Mouse (Mus musculus): ENCODE measurements around the gene Cacnb4. TPM values are rescaled to one million over a fixed set of nuclear protein-coding genes. Genes with fewer than 3 reads are reported as not detected.

The Cacnb4 gene
- polyA plus RNA-seq, 1 experiment: 0.01 TPM

DNA sequence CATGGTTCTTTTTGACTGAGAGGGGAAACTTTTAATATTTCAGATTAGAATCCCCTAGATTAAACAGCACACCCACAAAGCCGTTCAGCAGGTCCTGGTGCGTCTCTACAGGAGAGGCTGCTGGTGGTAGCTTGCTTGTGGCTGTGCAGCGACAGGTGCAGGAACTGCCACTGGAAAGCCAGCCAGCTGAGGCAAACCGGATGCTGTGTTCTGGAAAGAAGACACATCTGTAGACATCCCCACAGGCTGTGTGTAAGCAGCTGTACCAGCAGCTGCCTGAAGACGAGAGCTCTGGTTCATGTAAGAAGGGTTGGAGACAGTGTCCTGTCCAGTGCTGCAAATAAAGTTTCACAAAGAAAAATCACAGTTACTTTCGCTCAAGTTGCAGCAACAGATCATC is 18.0 kb upstream of the Cacnb4 start:
- H3K4me2 ChIP-seq (ENCODE audit: low read depth): no peak overlapping the region
- TF ChIP-seq CEBPB (IDR thresholded peaks at IDR 0.05; ENCODE audit: insufficient read depth, poor library complexity, severe bottlenecking) (no peak), TCF12 (IDR thresholded peaks at IDR 0.05; ENCODE audit: insufficient read depth, poor library complexity, severe bottlenecking) (no peak), MYOG (IDR thresholded peaks at IDR 0.05; ENCODE audit: control insufficient read depth in 1 of 3, insufficient read depth in 1 of 3, insufficient read length in 2 of 3, low read depth in 2 of 3) (no peak), SRF (IDR thresholded peaks at IDR 0.05; ENCODE audit: control insufficient read depth, insufficient read length, low read depth) (no peak), MYOD1 (IDR thresholded peaks at IDR 0.05; ENCODE audit: control insufficient read depth in 1 of 3, insufficient read length in 2 of 3, low read depth in 2 of 3) (no peak), REST (IDR thresholded peaks at IDR 0.05; ENCODE audit: insufficient read depth, insufficient read length) (no peak), MAX (IDR thresholded peaks at IDR 0.05; ENCODE audit: low read depth) (no peak), POLR2A (IDR thresholded peaks at IDR 0.05; ENCODE audit: insufficient read length, low read depth) (no peak), TCF3 (IDR thresholded peaks at IDR 0.05; ENCODE audit: insufficient read length, low read depth) (no peak), USF1 (IDR thresholded peaks at IDR 0.05; ENCODE audit: low read depth) (no peak), E2F4 (IDR thresholded peaks at IDR 0.05; ENCODE audit: insufficient read depth) (no peak), POLR2AphosphoS2 (IDR thresholded peaks at IDR 0.05; ENCODE audit: insufficient read length, low read depth) (no peak)

DNA sequence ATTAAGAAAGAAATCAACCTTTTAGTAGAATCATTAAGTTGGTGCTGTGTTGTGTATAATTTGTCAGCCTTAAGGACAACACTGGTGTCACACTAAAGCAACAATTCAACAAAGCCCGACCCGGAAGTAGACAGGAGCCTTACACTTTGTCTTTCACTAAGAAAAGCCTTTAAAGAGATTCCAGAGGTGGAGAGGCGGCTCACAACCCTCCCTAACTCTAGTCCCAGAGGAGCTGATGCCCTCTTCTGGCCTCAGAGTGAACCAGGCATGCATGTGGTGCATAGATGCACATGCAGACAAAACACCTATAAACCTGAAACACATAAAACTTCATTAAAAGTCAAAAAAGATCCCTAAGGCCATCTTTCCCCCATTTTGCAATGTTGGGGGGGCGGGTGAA is 15.1 kb upstream of the Cacnb4 start:
- Histone ChIP-seq H3K4me2 (ENCODE audit: low read depth) (no peak overlapping the region), H3K4me3 (no peak overlapping the region)

More for the DNA sequence above, 18.0 kb upstream of the Cacnb4 start:
- no peaks in the 10 kb centered on the region for H3K27me3 ChIP-seq (ENCODE audit: control insufficient read depth, insufficient read depth, insufficient read length)
- no peak overlapping the region for H3ac ChIP-seq (ENCODE audit: control insufficient read depth, insufficient read length)
- no peaks in the 10 kb centered on the region for H3K79me2 ChIP-seq (ENCODE audit: control insufficient read depth, insufficient read depth)
- H3K36me3 ChIP-seq (ENCODE audit: control insufficient read depth, insufficient read depth): peaks cover 6% of the 10 kb centered on the region
- H3K4me3 ChIP-seq: no peak overlapping the region

GRCm38 (mm10) chr2:52686601-52687000 is 10.0 kb upstream of the Cacnb4 start:
- no peaks in the 10 kb centered on the region for H3K36me3 ChIP-seq (ENCODE audit: control insufficient read depth, insufficient read depth)
- no peak overlapping the region for H3ac ChIP-seq (ENCODE audit: control insufficient read depth, insufficient read length)
- no peak overlapping the region for H3K4me3 ChIP-seq
- TF ChIP-seq REST (IDR thresholded peaks at IDR 0.05; ENCODE audit: insufficient read depth, insufficient read length) (no peak), SRF (IDR thresholded peaks at IDR 0.05; ENCODE audit: control insufficient read depth, insufficient read length, low read depth) (no peak), MAX (IDR thresholded peaks at IDR 0.05; ENCODE audit: low read depth) (no peak), USF1 (IDR thresholded peaks at IDR 0.05; ENCODE audit: low read depth) (no peak), POLR2AphosphoS2 (IDR thresholded peaks at IDR 0.05; ENCODE audit: insufficient read length, low read depth) (no peak), MYOD1 (IDR thresholded peaks at IDR 0.05; ENCODE audit: control insufficient read depth in 1 of 3, insufficient read length in 2 of 3, low read depth in 2 of 3) (no peak), MYOG (IDR thresholded peaks at IDR 0.05; ENCODE audit: control insufficient read depth in 1 of 3, insufficient read depth in 1 of 3, insufficient read length in 2 of 3, low read depth in 2 of 3) (no peak), E2F4 (IDR thresholded peaks at IDR 0.05; ENCODE audit: insufficient read depth) (no peak), TCF3 (IDR thresholded peaks at IDR 0.05; ENCODE audit: insufficient read length, low read depth) (no peak), POLR2A (IDR thresholded peaks at IDR 0.05; ENCODE audit: insufficient read length, low read depth) (no peak), TCF12 (IDR thresholded peaks at IDR 0.05; ENCODE audit: insufficient read depth, poor library complexity, severe bottlenecking) (no peak), CEBPB (IDR thresholded peaks at IDR 0.05; ENCODE audit: insufficient read depth, poor library complexity, severe bottlenecking) (no peak)
- H3K4me2 ChIP-seq (ENCODE audit: low read depth): no peak overlapping the region
- H3K27me3 ChIP-seq (ENCODE audit: control insufficient read depth, insufficient read depth, insufficient read length): no peaks in the 10 kb centered on the region
- H3K79me2 ChIP-seq (ENCODE audit: control insufficient read depth, insufficient read depth): no peaks in the 10 kb centered on the region

More for the DNA sequence above, 15.1 kb upstream of the Cacnb4 start:
- no peaks in the 10 kb centered on the region for H3K27me3 ChIP-seq (ENCODE audit: control insufficient read depth, insufficient read depth, insufficient read length)
- TF ChIP-seq MAX (IDR thresholded peaks at IDR 0.05; ENCODE audit: low read depth): no peak
- no peak for TF ChIP-seq MYOD1 (IDR thresholded peaks at IDR 0.05; ENCODE audit: control insufficient read depth in 1 of 3, insufficient read length in 2 of 3, low read depth in 2 of 3)
- TF ChIP-seq POLR2AphosphoS2 (IDR thresholded peaks at IDR 0.05; ENCODE audit: insufficient read length, low read depth): no peak
- TF ChIP-seq MYOG (IDR thresholded peaks at IDR 0.05; ENCODE audit: control insufficient read depth in 1 of 3, insufficient read depth in 1 of 3, insufficient read length in 2 of 3, low read depth in 2 of 3): no peak
- TF ChIP-seq E2F4 (IDR thresholded peaks at IDR 0.05; ENCODE audit: insufficient read depth): no peak
- no peak for TF ChIP-seq POLR2A (IDR thresholded peaks at IDR 0.05; ENCODE audit: insufficient read length, low read depth)
- TF ChIP-seq TCF3 (IDR thresholded peaks at IDR 0.05; ENCODE audit: insufficient read length, low read depth): no peak
- no peak for TF ChIP-seq SRF (IDR thresholded peaks at IDR 0.05; ENCODE audit: control insufficient read depth, insufficient read length, low read depth)
- TF ChIP-seq USF1 (IDR thresholded peaks at IDR 0.05; ENCODE audit: low read depth): no peak
- no peak for TF ChIP-seq TCF12 (IDR thresholded peaks at IDR 0.05; ENCODE audit: insufficient read depth, poor library complexity, severe bottlenecking)
- no peak for TF ChIP-seq CEBPB (IDR thresholded peaks at IDR 0.05; ENCODE audit: insufficient read depth, poor library complexity, severe bottlenecking)
- no peak for TF ChIP-seq REST (IDR thresholded peaks at IDR 0.05; ENCODE audit: insufficient read depth, insufficient read length)
- peaks cover 6% of the 10 kb centered on the region for H3K36me3 ChIP-seq (ENCODE audit: control insufficient read depth, insufficient read depth)
- H3ac ChIP-seq (ENCODE audit: control insufficient read depth, insufficient read length): no peak overlapping the region
- H3K79me2 ChIP-seq (ENCODE audit: control insufficient read depth, insufficient read depth): no peaks in the 10 kb centered on the region

- no peak overlapping the region for H3K4me3 ChIP-seq
- no peaks in the 10 kb centered on the region for H3K79me2 ChIP-seq (ENCODE audit: control insufficient read depth, insufficient read depth)
- H3ac ChIP-seq (ENCODE audit: control insufficient read depth, insufficient read length): no peak overlapping the region
- H3K27me3 ChIP-seq (ENCODE audit: control insufficient read depth, insufficient read depth, insufficient read length): peaks cover 25% of the 10 kb centered on the region
- TF ChIP-seq POLR2AphosphoS2 (IDR thresholded peaks at IDR 0.05; ENCODE audit: insufficient read length, low read depth) (no peak), MAX (IDR thresholded peaks at IDR 0.05; ENCODE audit: low read depth) (no peak), MYOG (IDR thresholded peaks at IDR 0.05; ENCODE audit: control insufficient read depth in 1 of 3, insufficient read depth in 1 of 3, insufficient read length in 2 of 3, low read depth in 2 of 3) (no peak)
- no peaks in the 10 kb centered on the region for H3K36me3 ChIP-seq (ENCODE audit: control insufficient read depth, insufficient read depth)
- H3K4me2 ChIP-seq (ENCODE audit: low read depth): no peak overlapping the region
Observed at GRCm38 (mm10) chr2:52677589-52677988, 958 bp upstream of the Cacnb4 start.

- H3ac ChIP-seq (ENCODE audit: control insufficient read depth, insufficient read length): no peak overlapping the region
- TF ChIP-seq POLR2A (IDR thresholded peaks at IDR 0.05; ENCODE audit: insufficient read length, low read depth) (no peak), E2F4 (IDR thresholded peaks at IDR 0.05; ENCODE audit: insufficient read depth) (no peak), POLR2AphosphoS2 (IDR thresholded peaks at IDR 0.05; ENCODE audit: insufficient read length, low read depth) (no peak), SRF (IDR thresholded peaks at IDR 0.05; ENCODE audit: control insufficient read depth, insufficient read length, low read depth) (no peak), USF1 (IDR thresholded peaks at IDR 0.05; ENCODE audit: low read depth) (no peak), MYOD1 (IDR thresholded peaks at IDR 0.05; ENCODE audit: control insufficient read depth in 1 of 3, insufficient read length in 2 of 3, low read depth in 2 of 3) (no peak), TCF12 (IDR thresholded peaks at IDR 0.05; ENCODE audit: insufficient read depth, poor library complexity, severe bottlenecking) (no peak)
- no peaks in the 10 kb centered on the region for H3K36me3 ChIP-seq (ENCODE audit: control insufficient read depth, insufficient read depth)
- peaks cover 25% of the 10 kb centered on the region for H3K27me3 ChIP-seq (ENCODE audit: control insufficient read depth, insufficient read depth, insufficient read length)
- no peaks in the 10 kb centered on the region for H3K79me2 ChIP-seq (ENCODE audit: control insufficient read depth, insufficient read depth)
- no peak overlapping the region for H3K4me3 ChIP-seq
- peak overlapping the region; percentile 60 for H3K4me2 ChIP-seq (ENCODE audit: low read depth)
Observed at GRCm38 (mm10) chr2:52676913-52677303, 277 bp upstream of the Cacnb4 start.

All from myocyte (in vitro differentiated cells).